ENCODE assay signal across 9 mouse cellular contexts in the genomic region with DNA sequence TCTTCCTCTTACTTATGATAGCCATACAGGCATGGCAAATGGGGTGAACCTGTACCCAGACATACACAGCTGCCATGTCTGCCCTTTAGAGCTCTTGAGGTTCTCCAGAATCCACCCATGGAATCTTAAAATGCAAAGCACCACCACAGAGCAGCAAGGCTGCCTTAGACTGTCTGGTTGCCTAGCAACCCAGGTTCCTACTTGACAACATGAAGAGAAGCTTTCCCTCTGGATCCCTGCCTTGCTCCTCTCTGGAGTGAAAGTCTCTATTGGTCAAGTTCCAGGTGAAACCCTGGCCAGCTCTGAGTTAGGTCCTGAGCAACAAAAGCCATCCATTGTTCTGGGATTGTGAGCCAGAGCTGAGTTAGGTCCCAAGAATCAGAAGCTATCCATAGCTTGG. TPM values are rescaled to one million over a fixed set of nuclear protein-coding genes. Genes with fewer than 3 reads are reported as not detected.
A peak's percentile ranks its signal among the peaks of the same experiment; 100 is the strongest.
DNase-seq lines count a peak whose midpoint lies in the region; ATAC-seq and TF ChIP-seq lines count a peak whose summit lies in the region.
"Had no signal": no experiment of that assay in that cellular context is flagged by ENCODE, and none has a peak within 500 bp of the region (broad histone marks: within the 10 kb centered on the region; RNA-seq: fewer than 3 reads in every experiment).

No protein-coding gene starts in this region.

- no peaks in the 10 kb centered on the region for H3K36me3 ChIP-seq in limb, embryonic 14.5 days (ENCODE audit: control insufficient read depth, insufficient read depth, low read length)
- H3K36me3 ChIP-seq in limb, embryonic 10.5 days, result no peaks in the 10 kb centered on the region

- no peak overlapping the region for H3K9ac ChIP-seq in limb, embryonic 14.5 days (ENCODE audit: low read depth, low read length, severe bottlenecking)

- H3K27ac ChIP-seq in limb, embryonic 14.5 days (replicated peaks; ENCODE audit: low read depth, low read length), result no peak overlapping the region
- no peak overlapping the region for H3K27ac ChIP-seq in limb, embryonic 10.5 days

- no peak overlapping the region for H3K4me3 ChIP-seq in limb, embryonic 14.5 days (replicated peaks; ENCODE audit: low read length)
- no peak overlapping the region for H3K4me3 ChIP-seq in limb, embryonic 10.5 days
- H3K4me3 ChIP-seq: megakaryocyte, embryonic 14.5 days had no signal

- ATAC-seq in limb, embryonic 14.5 days (ENCODE audit: low FRiP score, low read depth), result no peak
- ATAC-seq: Patski had no signal

- DNase-seq in limb, embryonic 14.5 days (ENCODE audit: low spot score), result peak; percentile 33
- no peak for DNase-seq in limb, embryonic 10.5 days (ENCODE audit: low spot score)
- DNase-seq in frontal cortex, adult 2 months (ENCODE audit: extremely low spot score in 1 of 2, low spot score in 1 of 2), result peak; percentile 65 to 80
- peak; percentile 42 to 63 for DNase-seq in layer of hippocampus, postnatal 14 days (ENCODE audit: low spot score in 2 of 2)
- DNase-seq in right cerebral cortex, postnatal 14 days, result peak; percentile 44
- no peak for DNase-seq in ovary, postnatal 10 days (ENCODE audit: low spot score)
- no peak for DNase-seq in adrenal gland, adult (ENCODE audit: inconsistent age in 2 of 2, low spot score in 1 of 2)

- TF ChIP-seq POLR2A in limb, embryonic 14.5 days (IDR thresholded peaks at IDR 0.05; ENCODE audit: borderline replicate concordance, extremely low read depth, insufficient read depth, insufficient read length), result no peak

- no peak overlapping the region for H3K4me2 ChIP-seq in limb, embryonic 14.5 days (replicated peaks; ENCODE audit: low read depth, low read length, severe bottlenecking)

- no peaks in the 10 kb centered on the region for H3K27me3 ChIP-seq in limb, embryonic 14.5 days (ENCODE audit: control insufficient read depth, insufficient read depth, low read length)
- no peaks in the 10 kb centered on the region for H3K27me3 ChIP-seq in limb, embryonic 10.5 days (ENCODE audit: low read depth, poor library complexity, severe bottlenecking)
- H3K27me3 ChIP-seq: megakaryocyte, embryonic 14.5 days had no signal

- H3K9me3 ChIP-seq in limb, embryonic 14.5 days (ENCODE audit: control insufficient read depth, low read length), result no peaks in the 10 kb centered on the region
- no peaks in the 10 kb centered on the region for H3K9me3 ChIP-seq in limb, embryonic 10.5 days (replicated peaks)

- no peaks in the 10 kb centered on the region for H3K4me1 ChIP-seq in limb, embryonic 14.5 days (ENCODE audit: control insufficient read depth, insufficient read depth, low read length)
- H3K4me1 ChIP-seq in limb, embryonic 10.5 days, result peaks cover 7% of the 10 kb centered on the region
- H3K4me1 ChIP-seq: megakaryocyte, embryonic 14.5 days had no signal

RNA-seq across cellular contexts. Expression of a gene that starts 43.0 kb away (rescaled TPM):
- 93.4 and 99.3 TPM in 2 replicates for polyA plus RNA-seq in limb, embryonic 14.5 days (2012; rRNA removed)
- polyA plus RNA-seq in limb, embryonic 14.5 days (2014; fragmentation: Nextera tagmentation; extraction: Ambion mirVana), result 349 and 385 TPM in 2 replicates
- 194 and 254 TPM in 2 replicates for polyA plus RNA-seq in limb, embryonic 10.5 days (2016; fragmentation: Nextera tagmentation; extraction: Ambion mirVana)
- 37.9 and 78.2 TPM in 2 replicates for polyA plus RNA-seq in frontal cortex, adult 2 months (2012; rRNA removed)
- total RNA-seq in layer of hippocampus, postnatal 14 days (2021), result 100 to 1,000 TPM; 337 to 345 TPM

Comparison
In these comparisons a context has a peak if more than half of its experiments do, and no peak if none do; other contexts are left out.
1. DNase-seq: peak in limb, embryonic 14.5 days (single experiment), frontal cortex, adult 2 months (2 of 2), layer of hippocampus, postnatal 14 days (2 of 2) and right cerebral cortex, postnatal 14 days (single experiment); none in limb, embryonic 10.5 days (single experiment), ovary, postnatal 10 days (single experiment) and adrenal gland, adult (0 of 2).